Mouse (Mus musculus) bone marrow, adult 2 months (tissue): ENCODE measurements around the gene Pgc.

Experiments used
- CTCF ChIP-seq: fragments of 200-500 bp; IDR thresholded peaks from 2 replicates; pipeline ENCODE4 v1.5.1; 2011; ENCODE audit warnings: low read length, control low read depth; ENCODE audit not compliant: control insufficient read depth, insufficient read depth
- POLR2A ChIP-seq: fragments of 200-500 bp; IDR thresholded peaks from 2 replicates; pipeline ENCODE4 v1.6.1; 2011; ENCODE audit warnings: low read depth, mild to moderate bottlenecking, control low read depth, low read length, borderline replicate concordance; ENCODE audit not compliant: control insufficient read depth

GRCm38 (mm10) chr17:47767456-47768141, 41.0 kb downstream of the Pgc start:
- no peak for TF ChIP-seq CTCF
- TF ChIP-seq POLR2A, result no peak
